Mouse (Mus musculus) CH12.LX (cell line): ENCODE measurements around the gene Mob1a.

Experiments
- E2F4 ChIP-seq: IDR thresholded peaks from 2 replicates; pipeline ENCODE4 v1.6.1; 2011; ENCODE audit warnings: low read depth, low read length, improper control_type of control experiment; ENCODE audit not compliant: insufficient replicate concordance
- EP300 ChIP-seq: IDR thresholded peaks from 2 replicates; pipeline ENCODE4 v1.6.1; 2011; ENCODE audit warnings: low read length, improper control_type of control experiment
- ETS1 ChIP-seq: conservative IDR thresholded peaks from 2 replicates; pipeline ENCODE4 v1.6.1; 2012; ENCODE audit warnings: low read depth, mild to moderate bottlenecking, inconsistent platforms, low read length, improper control_type of control experiment, moderate library complexity
- MXI1 ChIP-seq: IDR thresholded peaks from 2 replicates; pipeline ENCODE4 v1.6.1; 2011; ENCODE audit warnings: mild to moderate bottlenecking, low read depth, low read length, improper control_type of control experiment
- POLR2A ChIP-seq: IDR thresholded peaks from 2 replicates; pipeline ENCODE4 v1.6.1; 2011; ENCODE audit warnings: low read depth, mild to moderate bottlenecking, improper control_type of control experiment, low read length
- POLR2AphosphoS2 ChIP-seq: IDR thresholded peaks from 2 replicates; pipeline ENCODE4 v1.6.1; 2011; ENCODE audit warnings: low read depth, low read length, improper control_type of control experiment
- ZKSCAN1 ChIP-seq: IDR thresholded peaks from 2 replicates; pipeline ENCODE4 v1.6.1; 2012; ENCODE audit warnings: low read depth, inconsistent platforms, low read length, improper control_type of control experiment, borderline replicate concordance

- TF ChIP-seq MXI1 (no peak), POLR2AphosphoS2 (no peak), POLR2A (no peak), ZKSCAN1 (no peak), EP300 (no peak), E2F4 (no peak), ETS1 (no peak)
Measured at GRCm38 (mm10) chr6:83352666-83353410, 27.0 kb downstream of the Mob1a start.
